Mouse (Mus musculus) stomach, embryonic 15.5 days (tissue): ENCODE results near the gene Tmprss11d. TPM values are rescaled to one million over a fixed set of nuclear protein-coding genes. Genes with fewer than 3 reads are reported as not detected.
"Not testable (repeated sequence)": the region's sequence is repeated elsewhere in the genome, so short reads cannot be mapped to it uniquely, and the experiment has no call there.

Source experiments
- ATAC-seq: fragments of 200-750 bp; cut with Nextera tagmentation; 2 replicates; pipeline ENCODE4 v1.8.0; 2017; ENCODE audit warnings: low read depth, moderate number of reproducible peaks, moderate TSS enrichment; ENCODE audit not compliant: insufficient read depth, low FRiP score
- H3K27ac ChIP-seq: fragments of 300-500 bp; sonication (generic); 2 replicates; pipeline ENCODE4 v1.5.1; 2015; ENCODE audit warnings: mild to moderate bottlenecking, inconsistent platforms
- H3K27me3 ChIP-seq: fragments of 300-500 bp; sonication (generic); replicated peaks from 2 replicates; pipeline ENCODE4 v1.6.1; 2015; ENCODE audit warnings: inconsistent platforms
- H3K36me3 ChIP-seq: fragments of 300-500 bp; sonication (generic); 2 replicates; pipeline ENCODE4 v1.6.1; 2015; ENCODE audit warnings: inconsistent platforms
- H3K4me1 ChIP-seq: fragments of 300-500 bp; sonication (generic); 2 replicates; pipeline ENCODE4 v1.6.1; 2015; ENCODE audit warnings: inconsistent platforms
- H3K4me2 ChIP-seq: fragments of 300-500 bp; sonication (generic); 2 replicates; pipeline ENCODE4 v1.6.1; 2015; ENCODE audit warnings: mild to moderate bottlenecking, inconsistent platforms
- H3K4me3 ChIP-seq: fragments of 300-500 bp; sonication (generic); replicated peaks from 2 replicates; pipeline ENCODE4 v1.5.1; 2015; ENCODE audit warnings: inconsistent platforms
- H3K9ac ChIP-seq: fragments of 300-500 bp; sonication (generic); 2 replicates; pipeline ENCODE4 v1.6.1; 2015; ENCODE audit warnings: inconsistent platforms
- H3K9me3 ChIP-seq: fragments of 300-500 bp; sonication (generic); 2 replicates; pipeline ENCODE4 v1.6.1; 2016; ENCODE audit warnings: inconsistent platforms
- WGBS: fragments of 180-500 bp; shearing (Covaris S2); methylation state at CpG from one replicate; pipeline ENCODE4 v1.1.7; 2015; 5-methylcytosine and 5-hydroxymethylcytosine counted together
- polyA plus RNA-seq: library from polyadenylated mRNA; unstranded; fragments of >200 nt; fragmentation: Nextera tagmentation; extraction: Ambion mirVana; gene quantifications from 2 replicates; pipeline ENCODE4 v1.2.1, GENCODE M21; 2015

Tmprss11d gene
- polyA plus RNA-seq: 2.0 and 5.3 TPM in 2 replicates

- no peaks in the 10 kb centered on the region for H3K4me1 ChIP-seq
- H3K4me3 ChIP-seq: no peak within 1 kb of the TSS
- no peaks in the 10 kb centered on the region for H3K36me3 ChIP-seq
- 35% methylated on average over 3 of the region's 3 CpGs for WGBS
- H3K9ac ChIP-seq: no peak within 1 kb of the TSS
- no peaks in the 10 kb centered on the region for H3K9me3 ChIP-seq
- H3K4me2 ChIP-seq: no peak within 1 kb of the TSS
- no peaks in the 10 kb centered on the region for H3K27me3 ChIP-seq
- ATAC-seq: no peak
- no peak within 1 kb of the TSS for H3K27ac ChIP-seq
Observed at GRCm38 (mm10) chr5:86373320-86373719, at the start of gene Tmprss11d. Gene Tmprss11d, minus strand, starts transcription at chr5:86373420.

DNA sequence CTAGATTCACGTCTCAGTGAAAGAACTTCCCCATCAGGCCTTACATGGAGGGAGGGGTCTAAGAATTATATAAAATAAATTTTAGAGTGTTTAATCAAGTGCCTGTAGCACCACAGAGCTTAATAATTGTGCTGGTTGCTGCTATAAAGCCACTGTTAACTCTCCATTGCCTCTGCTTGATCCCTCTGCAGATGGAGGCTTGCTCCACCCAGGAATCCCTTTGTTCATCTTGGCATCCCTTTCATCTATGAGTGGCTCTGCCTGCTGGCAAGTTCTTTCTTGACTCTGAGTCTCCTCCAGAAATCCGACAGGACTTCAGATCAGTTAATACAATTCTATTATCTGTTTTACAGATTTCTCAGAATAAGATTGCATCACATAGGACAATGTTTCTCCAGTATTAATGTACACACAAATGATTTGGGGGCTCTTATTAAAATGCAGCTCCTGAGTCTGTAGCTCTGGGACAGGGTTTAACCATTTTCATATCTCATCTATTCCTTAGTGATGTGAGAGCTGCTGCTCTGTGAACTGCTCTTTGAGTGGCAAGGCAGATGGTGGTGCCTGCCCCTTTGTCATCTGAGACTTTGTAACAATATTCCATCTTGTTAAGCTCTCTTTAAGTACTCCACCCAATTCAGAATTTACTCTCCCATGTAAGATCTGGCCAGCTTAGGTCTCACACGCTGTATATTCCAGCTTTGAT is 48.3 kb upstream of the Tmprss11d start:
- Histone ChIP-seq H3K27ac (no peak overlapping the region), H3K9me3 (no peaks in the 10 kb centered on the region), H3K27me3 (no peaks in the 10 kb centered on the region), H3K4me3 (no peak overlapping the region), H3K4me1 (no peaks in the 10 kb centered on the region), H3K9ac (no peak overlapping the region), H3K36me3 (no peaks in the 10 kb centered on the region), H3K4me2 (no peak overlapping the region)
- 58% methylated on average over 3 of the region's 3 CpGs for WGBS
- ATAC-seq: no peak

GRCm38 (mm10) chr5:86419494-86419893 is 46.3 kb upstream of the Tmprss11d start:
- Histone ChIP-seq H3K9me3 (no peaks in the 10 kb centered on the region), H3K4me3 (no peak overlapping the region), H3K9ac (no peak overlapping the region), H3K27me3 (no peaks in the 10 kb centered on the region), H3K27ac (no peak overlapping the region), H3K4me2 (no peak overlapping the region), H3K4me1 (no peaks in the 10 kb centered on the region), H3K36me3 (no peaks in the 10 kb centered on the region)
- 26% methylated on average over 4 of the region's 4 CpGs for WGBS
- no peak for ATAC-seq

DNA sequence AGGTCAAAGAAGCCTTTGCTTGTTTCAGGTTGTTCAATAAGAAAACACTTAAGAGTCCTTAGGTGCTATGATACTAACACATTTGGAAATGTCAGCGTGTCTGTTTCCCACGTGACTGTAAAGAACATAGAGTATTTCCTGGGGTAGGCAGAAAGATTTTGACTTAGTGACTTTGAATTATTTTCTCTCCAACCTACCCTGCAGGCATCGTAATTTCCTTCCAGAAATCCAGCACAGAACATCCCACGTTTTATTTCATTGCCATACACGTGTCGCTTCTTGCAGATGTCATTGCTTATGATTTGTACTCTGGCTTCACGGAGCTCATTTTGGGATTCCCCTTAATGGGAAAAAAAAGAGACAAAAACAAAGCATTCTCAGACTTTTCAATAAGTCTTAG is 41.1 kb upstream of the Tmprss11d start:
- H3K36me3 ChIP-seq: no peaks in the 10 kb centered on the region
- no peak overlapping the region for H3K27ac ChIP-seq
- H3K4me3 ChIP-seq: no peak overlapping the region
- WGBS: 71% methylated on average over 7 of the region's 7 CpGs
- ATAC-seq: no peak
- no peak overlapping the region for H3K9ac ChIP-seq
- H3K27me3 ChIP-seq: no peaks in the 10 kb centered on the region
- H3K9me3 ChIP-seq: no peaks in the 10 kb centered on the region
- H3K4me2 ChIP-seq: no peak overlapping the region
- H3K4me1 ChIP-seq: no peaks in the 10 kb centered on the region

DNA sequence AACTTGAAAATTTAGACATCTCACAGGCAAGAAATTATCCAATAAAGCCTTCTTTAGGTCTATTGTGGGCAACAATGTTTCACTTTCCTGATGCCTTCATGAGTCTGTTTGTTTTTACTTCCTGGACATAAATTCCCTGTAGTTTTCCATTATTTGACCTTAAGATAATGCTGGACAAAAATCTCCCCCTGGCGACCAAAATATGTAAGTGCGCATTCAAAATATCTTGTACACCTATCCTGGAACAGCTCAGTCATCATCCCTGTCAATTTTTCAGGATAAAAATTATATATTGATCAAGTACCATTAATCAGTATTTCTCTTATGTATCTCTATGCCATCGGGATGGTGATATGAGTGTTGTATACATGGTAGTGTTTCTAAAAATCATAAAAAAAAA is 37.6 kb upstream of the Tmprss11d start:
- Histone ChIP-seq H3K9me3 (no peaks in the 10 kb centered on the region), H3K4me3 (no peak overlapping the region), H3K4me2 (no peak overlapping the region), H3K27me3 (no peaks in the 10 kb centered on the region), H3K9ac (no peak overlapping the region), H3K36me3 (no peaks in the 10 kb centered on the region), H3K27ac (no peak overlapping the region), H3K4me1 (no peaks in the 10 kb centered on the region)
- WGBS: 20% methylated on average over 3 of the region's 3 CpGs
- ATAC-seq: no peak

- Histone ChIP-seq H3K36me3 (no peaks in the 10 kb centered on the region), H3K4me2 (no peak overlapping the region), H3K27ac (no peak overlapping the region), H3K9me3 (no peaks in the 10 kb centered on the region), H3K4me1 (no peaks in the 10 kb centered on the region), H3K9ac (no peak overlapping the region), H3K27me3 (no peaks in the 10 kb centered on the region), H3K4me3 (no peak overlapping the region)
- no peak for ATAC-seq
- 83% methylated on average over 2 of the region's 2 CpGs for WGBS
Observed at GRCm38 (mm10) chr5:86407941-86408340, 34.7 kb upstream of the Tmprss11d start.

- ATAC-seq: no peak
- no peaks in the 10 kb centered on the region for H3K36me3 ChIP-seq
- WGBS: 90% methylated on average over 3 of the region's 3 CpGs
Observed at GRCm38 (mm10) chr5:86407191-86407590, 34.0 kb upstream of the Tmprss11d start.

GRCm38 (mm10) chr5:86359412-86359985 is 13.7 kb downstream of the Tmprss11d start:
- H3K9me3 ChIP-seq: no peaks in the 10 kb centered on the region
- H3K4me2 ChIP-seq: no peak overlapping the region
- H3K4me1 ChIP-seq: no peaks in the 10 kb centered on the region
- H3K27me3 ChIP-seq: no peaks in the 10 kb centered on the region
- WGBS: 68% methylated on average over 4 of the region's 4 CpGs
- no peak overlapping the region for H3K27ac ChIP-seq
- ATAC-seq: no peak
- no peak overlapping the region for H3K9ac ChIP-seq
- no peaks in the 10 kb centered on the region for H3K36me3 ChIP-seq
- no peak overlapping the region for H3K4me3 ChIP-seq

More at GRCm38 (mm10) chr5:86407191-86407590, 34.0 kb upstream of the Tmprss11d start:
- Histone ChIP-seq H3K9me3 (no peaks in the 10 kb centered on the region), H3K4me2 (no peak overlapping the region), H3K9ac (no peak overlapping the region), H3K27ac (no peak overlapping the region), H3K4me1 (no peaks in the 10 kb centered on the region), H3K27me3 (no peaks in the 10 kb centered on the region), H3K4me3 (no peak overlapping the region)

DNA sequence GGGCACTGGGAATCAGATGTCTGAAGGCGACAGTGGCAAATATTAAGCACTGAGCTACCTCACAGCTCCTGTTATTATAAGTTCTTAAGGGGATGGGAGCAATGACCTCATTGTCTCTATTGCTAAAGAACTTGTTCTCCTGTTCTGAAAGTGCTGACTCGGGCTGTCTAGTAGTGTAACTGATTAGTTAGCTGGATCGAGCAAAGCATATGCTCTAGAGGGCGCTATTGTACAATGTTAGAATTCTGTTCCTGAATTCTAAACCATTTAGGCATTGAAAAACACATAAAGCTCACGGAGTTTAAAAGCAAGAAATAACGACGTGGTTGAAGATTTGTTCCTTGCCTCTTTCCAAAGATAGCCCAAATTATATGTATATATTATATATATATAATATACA is 20.3 kb downstream of the Tmprss11d start:
- no peak for ATAC-seq

DNA sequence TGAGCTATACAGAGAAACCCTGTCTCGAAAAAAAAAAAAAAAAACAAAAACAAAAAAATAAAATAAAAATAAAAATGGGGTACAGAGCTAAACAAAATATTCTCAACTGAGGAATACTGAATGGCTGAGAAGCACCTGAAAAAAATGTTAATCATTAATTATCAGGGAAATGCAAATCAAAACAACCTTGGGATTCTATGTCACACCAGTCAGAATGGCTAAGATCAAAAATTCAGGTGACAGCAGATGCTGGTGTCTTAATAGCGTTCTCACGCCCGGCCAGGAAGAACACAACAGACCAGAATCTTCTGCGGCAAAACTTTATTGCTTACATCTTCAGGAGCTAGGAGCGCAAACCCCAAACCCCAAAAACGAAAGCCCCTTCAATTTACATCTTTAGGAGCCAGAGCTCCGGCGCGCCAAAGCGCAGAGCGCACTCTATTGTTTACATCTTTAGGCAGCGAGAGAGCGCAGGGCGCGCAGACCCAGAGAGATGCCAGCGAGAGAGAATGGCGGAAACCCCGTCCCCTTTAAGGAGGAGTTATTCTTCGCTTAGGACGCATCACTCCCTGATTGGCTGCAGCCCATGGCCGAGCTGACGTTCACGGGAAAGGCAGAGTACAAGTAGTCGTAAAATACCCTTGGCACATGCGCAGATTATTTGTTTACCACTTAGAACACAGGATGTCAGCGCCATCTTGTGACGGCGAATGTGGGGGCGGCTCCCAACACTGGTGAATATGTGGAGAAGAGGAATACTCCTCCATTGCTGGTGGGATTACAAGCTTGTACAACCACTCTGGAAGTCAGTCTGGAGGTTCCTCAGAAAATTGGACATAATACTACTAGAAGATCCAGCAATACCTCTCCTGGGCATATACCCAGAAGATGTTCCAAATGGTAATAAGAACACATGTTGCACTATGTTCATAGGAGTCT is 54.9 kb downstream of the Tmprss11d start:
- H3K4me2 ChIP-seq: peak overlapping the region; percentile 40
- H3K4me3 ChIP-seq: peak overlapping the region; percentile 29
- WGBS: 45% methylated on average over 28 of the region's 30 CpGs
- not testable (repeated sequence) for H3K36me3 ChIP-seq, H3K27me3 ChIP-seq, ATAC-seq, H3K4me1 ChIP-seq, H3K9me3 ChIP-seq, H3K9ac ChIP-seq, H3K27ac ChIP-seq

More for the DNA sequence above, 20.3 kb downstream of the Tmprss11d start:
- WGBS: 17% methylated on average over 7 of the region's 7 CpGs
- no peak overlapping the region for H3K4me2 ChIP-seq
- no peaks in the 10 kb centered on the region for H3K4me1 ChIP-seq
- no peaks in the 10 kb centered on the region for H3K9me3 ChIP-seq
- H3K27me3 ChIP-seq: no peaks in the 10 kb centered on the region
- no peak overlapping the region for H3K4me3 ChIP-seq
- H3K9ac ChIP-seq: no peak overlapping the region
- no peaks in the 10 kb centered on the region for H3K36me3 ChIP-seq
- no peak overlapping the region for H3K27ac ChIP-seq

GRCm38 (mm10) chr5:86306116-86306515 is 67.1 kb downstream of the Tmprss11d start:
- Histone ChIP-seq H3K36me3 (no peaks in the 10 kb centered on the region), H3K27me3 (no peaks in the 10 kb centered on the region), H3K4me1 (no peaks in the 10 kb centered on the region), H3K9ac (no peak overlapping the region), H3K4me3 (no peak overlapping the region), H3K27ac (no peak overlapping the region), H3K4me2 (no peak overlapping the region), H3K9me3 (no peaks in the 10 kb centered on the region)
- WGBS: 52% methylated on average over 5 of the region's 5 CpGs
- no peak for ATAC-seq

DNA sequence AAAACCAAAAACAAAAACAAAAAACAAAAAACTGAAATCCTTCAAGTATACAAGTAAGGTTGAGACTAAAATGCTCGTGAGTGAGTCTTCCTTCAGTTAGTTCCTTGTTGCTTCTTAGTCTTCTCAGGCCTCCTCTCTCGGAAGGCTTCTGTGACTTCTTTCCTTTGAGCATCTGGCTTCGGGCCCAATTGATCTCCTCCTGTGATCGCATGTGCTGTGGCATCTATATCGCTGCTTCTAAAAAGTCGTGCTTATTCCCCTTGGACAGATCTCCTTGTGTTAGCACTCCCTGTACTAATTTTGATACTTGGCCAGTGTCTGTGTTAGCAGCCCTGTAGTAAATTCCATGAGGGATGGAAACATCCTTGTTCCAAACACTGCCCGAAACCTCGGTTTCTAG is 69.3 kb downstream of the Tmprss11d start:
- ATAC-seq: no peak
- no peaks in the 10 kb centered on the region for H3K4me1 ChIP-seq
- H3K4me2 ChIP-seq: no peak overlapping the region
- H3K27ac ChIP-seq: no peak overlapping the region
- no peak overlapping the region for H3K9ac ChIP-seq
- no peaks in the 10 kb centered on the region for H3K36me3 ChIP-seq
- H3K4me3 ChIP-seq: no peak overlapping the region
- 82% methylated on average over 8 of the region's 8 CpGs for WGBS
- no peaks in the 10 kb centered on the region for H3K27me3 ChIP-seq
- no peaks in the 10 kb centered on the region for H3K9me3 ChIP-seq
